Mouse (Mus musculus) kidney, adult 2 months (tissue): ENCODE results near the gene Lpcat1.

ENCODE experiments used
- CTCF ChIP-seq: fragments of 200-500 bp; conservative IDR thresholded peaks from 2 replicates; pipeline ENCODE4 v1.5.1; 2011; ENCODE audit warnings: low read depth, mild to moderate bottlenecking, control low read depth, low read length, moderate library complexity, mixed read lengths; ENCODE audit not compliant: insufficient read depth, insufficient read length
- POLR2A ChIP-seq: fragments of 200-500 bp; IDR thresholded peaks from one replicate; pipeline ENCODE4 v1.6.1; 2011; ENCODE audit warnings: low read depth, low read length, control low read depth

- TF ChIP-seq POLR2A: no peak
- no peak for TF ChIP-seq CTCF
Observed at GRCm38 (mm10) chr13:73496137-73496536, 29.1 kb downstream of the Lpcat1 start.
